Mouse (Mus musculus) myocyte (in vitro differentiated cells): ENCODE measurements around the gene Pou2f2.

Source experiments
- E2F4 ChIP-seq: IDR thresholded peaks from one replicate; pipeline ENCODE4 v1.6.1; 2011; ENCODE audit warnings: mild to moderate bottlenecking, control low read depth, moderate library complexity; ENCODE audit not compliant: insufficient read depth
- MAX ChIP-seq: IDR thresholded peaks from one replicate; pipeline ENCODE4 v1.6.1; 2011; ENCODE audit warnings: low read depth, mild to moderate bottlenecking, control low read depth
- MYOD1 ChIP-seq, 3 experiments: IDR thresholded peaks; one replicate each; pipeline ENCODE4 v1.6.1; 2011; ENCODE audit warnings: control low read depth in 2 of 3, low read depth in 2 of 3, mild to moderate bottlenecking in 2 of 3, moderate library complexity in 1 of 3; ENCODE audit not compliant: insufficient read length in 2 of 3, control insufficient read depth in 1 of 3
- POLR2A ChIP-seq: IDR thresholded peaks from one replicate; pipeline ENCODE4 v1.6.1; 2011; ENCODE audit warnings: low read depth, mild to moderate bottlenecking, control low read depth, moderate library complexity; ENCODE audit not compliant: insufficient read length
- POLR2AphosphoS2 ChIP-seq: IDR thresholded peaks from one replicate; pipeline ENCODE4 v1.6.1; 2011; ENCODE audit warnings: low read depth, control low read depth; ENCODE audit not compliant: insufficient read length
- TCF12 ChIP-seq: IDR thresholded peaks from one replicate; pipeline ENCODE4 v1.6.1; 2011; ENCODE audit warnings: mild to moderate bottlenecking, control low read depth; ENCODE audit not compliant: poor library complexity, insufficient read depth, severe bottlenecking
- USF1 ChIP-seq: IDR thresholded peaks from one replicate; pipeline ENCODE4 v1.6.1; 2011; ENCODE audit warnings: low read depth, mild to moderate bottlenecking, control low read depth, moderate library complexity

GRCm38 (mm10) chr7:25057888-25058287 lies 121.6 kb downstream of the Pou2f2 start:
- no peak for TF ChIP-seq E2F4
- TF ChIP-seq USF1, result no peak
- TF ChIP-seq POLR2A, result no peak
- TF ChIP-seq POLR2AphosphoS2, result no peak
- no peak for TF ChIP-seq MYOD1 (IDR thresholded peaks at IDR 0.05; ENCODE audit: control insufficient read depth in 1 of 3, insufficient read length in 2 of 3, low read depth in 2 of 3)
- TF ChIP-seq MAX, result no peak
- TF ChIP-seq TCF12, result no peak
